Mouse (Mus musculus) MEL-GATA-1-ER (cell line): ENCODE results near the gene Mfn1.

ENCODE experiments used
- DNase-seq: peaks from one replicate; pipeline ENCODE4 v3.0.0-alpha.2; 2012; ENCODE audit warnings: low read depth; ENCODE audit errors: extremely low read depth

The Mfn1 gene

GRCm38 (mm10) chr3:32611606-32612170 is 82.4 kb downstream of the Mfn1 start:
- no peak for DNase-seq

- DNase-seq: no peak
Measured at GRCm38 (mm10) chr3:32614786-32615185, 85.5 kb downstream of the Mfn1 start.

DNA sequence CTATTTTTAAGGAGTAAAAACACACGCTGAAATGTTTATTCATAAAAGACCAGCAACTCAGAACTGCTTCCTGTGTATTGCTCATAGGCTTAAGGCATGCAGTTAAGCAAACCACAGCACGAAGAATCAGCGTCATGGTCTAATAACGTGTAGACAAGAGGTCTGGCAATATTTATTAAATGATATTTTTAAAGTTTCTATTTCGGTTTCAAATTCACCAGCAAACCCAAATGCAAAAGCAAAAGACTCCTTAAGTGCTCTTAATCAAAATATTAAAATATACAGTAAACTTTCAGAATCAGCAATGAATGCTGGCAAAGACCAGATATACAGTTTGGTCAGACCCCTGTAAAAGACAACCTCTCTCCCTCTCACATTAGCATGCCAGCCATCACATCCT is 86.1 kb downstream of the Mfn1 start:
- no peak for DNase-seq

DNA sequence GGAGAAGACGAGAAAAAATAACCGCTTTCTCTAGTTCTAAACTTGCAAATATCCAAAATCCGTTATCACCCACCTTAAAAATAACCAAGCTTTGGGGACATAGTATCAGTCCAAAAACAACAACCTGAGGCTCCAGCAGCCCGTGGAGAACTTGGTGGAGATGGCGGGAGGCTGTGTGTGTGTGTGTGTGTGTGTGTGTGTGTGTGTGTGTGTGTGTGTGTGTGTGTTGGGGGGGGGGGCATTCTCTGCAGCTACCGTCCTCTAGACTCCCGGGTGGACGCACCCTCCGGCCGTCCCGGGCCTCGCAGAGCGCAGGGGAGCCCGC is 86.7 kb downstream of the Mfn1 start:
- DNase-seq: no peak

GRCm38 (mm10) chr3:32616331-32617052 is 87.2 kb downstream of the Mfn1 start, which contains the start of gene Gnb4:
Gene Gnb4, minus strand, starts transcription at chr3:32616585.
- DNase-seq: no peak

DNA sequence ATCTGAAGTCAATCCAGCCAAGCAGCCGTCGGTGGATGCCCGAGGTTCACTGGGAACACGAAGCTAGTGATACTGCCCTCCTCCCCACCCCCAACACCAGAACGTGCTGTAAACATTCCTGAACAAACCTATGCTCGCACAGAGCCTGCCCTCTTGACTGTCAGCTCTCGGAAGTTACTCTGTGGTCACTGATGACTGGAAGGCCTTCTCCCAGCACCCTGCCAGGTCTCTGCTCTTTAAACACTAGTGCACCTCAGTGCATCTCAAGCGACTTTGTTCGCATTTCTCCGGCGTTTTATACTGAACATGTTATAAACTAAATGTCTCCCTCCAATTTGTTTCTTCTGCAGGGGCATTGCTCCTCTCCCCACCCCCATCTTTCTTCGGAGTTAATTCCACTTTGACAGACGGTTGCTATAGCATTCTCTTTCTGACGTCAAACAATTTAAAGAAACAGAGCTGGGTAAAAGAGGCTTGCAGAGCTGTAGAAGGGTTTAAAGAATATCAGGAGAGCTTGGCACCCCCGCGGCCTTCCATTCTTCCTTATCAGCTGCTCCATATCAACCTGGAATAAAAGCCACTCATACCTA is 87.9 kb downstream of the Mfn1 start:
- DNase-seq: no peak

GRCm38 (mm10) chr3:32621658-32622057 is 92.4 kb downstream of the Mfn1 start:
- peak; percentile 75 for DNase-seq

DNA sequence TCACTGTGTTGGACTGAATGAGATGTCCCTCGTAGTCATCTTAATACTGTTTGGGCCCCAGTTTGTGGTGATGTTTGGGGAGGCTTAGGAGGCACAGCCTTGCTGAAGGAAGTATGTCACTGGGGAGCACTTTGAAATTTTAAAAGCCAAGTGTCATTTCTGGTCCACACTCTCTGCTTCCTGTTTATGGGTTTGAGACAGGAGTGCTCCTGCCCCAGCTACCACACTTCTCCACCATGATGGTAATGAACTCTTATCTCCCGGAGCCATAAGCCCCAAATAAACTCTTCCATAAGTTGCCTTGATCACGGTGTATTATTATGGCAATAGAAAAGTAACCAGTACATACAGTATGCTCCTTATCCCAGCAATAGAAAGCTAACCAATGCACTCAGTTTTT is 92.8 kb downstream of the Mfn1 start:
- peak; percentile 71 for DNase-seq

DNA sequence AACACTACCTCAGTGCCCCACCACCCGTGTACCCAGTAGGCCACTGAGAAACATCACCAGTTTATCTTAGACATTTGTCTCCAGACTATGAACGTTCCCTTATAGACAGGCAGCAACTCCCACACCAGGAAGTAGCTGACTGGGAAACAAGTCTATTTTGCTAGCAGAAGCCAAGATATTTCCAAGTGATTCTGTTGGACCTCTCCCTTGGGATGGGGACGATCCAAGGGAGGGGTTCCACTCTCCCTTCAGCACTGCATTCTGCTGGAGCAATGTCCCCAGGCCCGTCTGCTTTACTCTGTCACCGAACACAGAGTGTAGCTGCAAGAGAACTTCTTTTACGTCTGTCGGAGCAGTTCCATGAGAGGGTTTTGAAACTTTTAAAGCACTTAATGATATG is 98.9 kb downstream of the Mfn1 start:
- no peak for DNase-seq
